Mouse (Mus musculus) liver, adult 2 months (tissue): Measurements from ENCODE around the gene Smndc1. TPM values are rescaled to one million over a fixed set of nuclear protein-coding genes. Genes with fewer than 3 reads are reported as not detected.

Experiments
- DNase-seq: peaks from one replicate; pipeline ENCODE4 v3.0.0-alpha.2; 2011; ENCODE audit warnings: low read depth, low spot score; ENCODE audit errors: extremely low read depth
- H3K27ac ChIP-seq: fragments of 200-500 bp; replicated peaks from 2 replicates; pipeline ENCODE4 v1.5.1; 2012; ENCODE audit warnings: low read depth, mild to moderate bottlenecking, control low read depth, inconsistent platforms, low read length; ENCODE audit not compliant: insufficient read depth
- H3K27me3 ChIP-seq: fragments of 200-500 bp; 2 replicates; pipeline ENCODE4 v1.6.1; 2012; ENCODE audit warnings: mild to moderate bottlenecking, moderate library complexity, low read length, inconsistent platforms; ENCODE audit not compliant: control insufficient read depth, insufficient read depth
- H3K36me3 ChIP-seq: fragments of 200-500 bp; 2 replicates; pipeline ENCODE4 v1.6.1; 2012; ENCODE audit warnings: low read length, inconsistent platforms; ENCODE audit not compliant: control insufficient read depth, insufficient read depth
- H3K4me1 ChIP-seq: fragments of 200-500 bp; 2 replicates; pipeline ENCODE4 v1.6.1; 2011; ENCODE audit warnings: low read length; ENCODE audit not compliant: control insufficient read depth, insufficient read depth
- H3K4me3 ChIP-seq: fragments of 200-500 bp; 2 replicates; pipeline ENCODE4 v1.5.1; 2011; ENCODE audit warnings: low read depth, mild to moderate bottlenecking, control low read depth, low read length, moderate library complexity; ENCODE audit not compliant: insufficient read depth
- H3K79me2 ChIP-seq: fragments of 200-500 bp; 2 replicates; pipeline ENCODE4 v1.6.1; 2012; ENCODE audit warnings: inconsistent platforms, mild to moderate bottlenecking, low read length, moderate library complexity; ENCODE audit not compliant: control insufficient read depth, insufficient read depth
- H3K9ac ChIP-seq: fragments of 200-500 bp; 2 replicates; pipeline ENCODE4 v1.6.1; 2012; ENCODE audit warnings: low read depth, mild to moderate bottlenecking, control low read depth, inconsistent platforms, low read length
- CTCF ChIP-seq: fragments of 200-500 bp; IDR thresholded peaks from 2 replicates; pipeline ENCODE4 v1.5.1; 2011; ENCODE audit warnings: low read depth, low read length, control low read depth
- POLR2A ChIP-seq: fragments of 200-500 bp; IDR thresholded peaks from 2 replicates; pipeline ENCODE4 v1.6.1; 2011; ENCODE audit warnings: low read length, control low read depth; ENCODE audit not compliant: insufficient read depth; ENCODE audit errors: extremely low read depth
- WGBS: fragments of 180-500 bp; shearing (Covaris S2); methylation state at CpG from one replicate; pipeline ENCODE4 v1.1.7; 2018; 5-methylcytosine and 5-hydroxymethylcytosine counted together
- polyA plus RNA-seq: library from polyadenylated mRNA; depleted of rRNA; stranded (reverse); fragments of >200 nt; gene quantifications from 2 replicates; pipeline ENCODE4 v1.2.3, GENCODE M21; 2012
- total RNA-seq: library from RNA; depleted of rRNA; stranded (reverse); fragments of >200 nt; gene quantifications from 2 replicates; pipeline ENCODE4 v1.2.3, GENCODE M21; 2014

Smndc1 gene
- total and polyA plus RNA-seq, 2 experiments: 1.6 to 8.1 TPM

GRCm38 (mm10) chr19:53415198-53415597 is 24.8 kb upstream of the Smndc1 start:
- 88% methylated on average over 17 of the region's 17 CpGs for WGBS
- no peak overlapping the region for H3K9ac ChIP-seq
- H3K4me1 ChIP-seq: no peaks in the 10 kb centered on the region
- TF ChIP-seq CTCF: no peak
- no peaks in the 10 kb centered on the region for H3K27me3 ChIP-seq
- no peaks in the 10 kb centered on the region for H3K79me2 ChIP-seq
- H3K4me3 ChIP-seq: no peak overlapping the region
- no peak overlapping the region for H3K27ac ChIP-seq
- DNase-seq: no peak
- no peaks in the 10 kb centered on the region for H3K36me3 ChIP-seq

GRCm38 (mm10) chr19:53414650-53415049 is 24.3 kb upstream of the Smndc1 start:
- Histone ChIP-seq H3K4me3 (no peak overlapping the region), H3K79me2 (no peaks in the 10 kb centered on the region), H3K9ac (no peak overlapping the region), H3K27me3 (no peaks in the 10 kb centered on the region), H3K36me3 (no peaks in the 10 kb centered on the region), H3K27ac (no peak overlapping the region), H3K4me1 (no peaks in the 10 kb centered on the region)
- TF ChIP-seq POLR2A: no peak
- TF ChIP-seq CTCF: no peak
- WGBS: 86% methylated on average over 11 of the region's 11 CpGs
- DNase-seq: no peak

GRCm38 (mm10) chr19:53413617-53414380 is 23.4 kb upstream of the Smndc1 start:
- Histone ChIP-seq H3K36me3 (no peaks in the 10 kb centered on the region), H3K4me3 (no peak overlapping the region), H3K27ac (no peak overlapping the region), H3K27me3 (no peaks in the 10 kb centered on the region), H3K4me1 (no peaks in the 10 kb centered on the region), H3K9ac (no peak overlapping the region), H3K79me2 (no peaks in the 10 kb centered on the region)
- 54% methylated on average over 15 of the region's 15 CpGs for WGBS
- TF ChIP-seq POLR2A (no peak), CTCF (no peak)
- no peak for DNase-seq

DNA sequence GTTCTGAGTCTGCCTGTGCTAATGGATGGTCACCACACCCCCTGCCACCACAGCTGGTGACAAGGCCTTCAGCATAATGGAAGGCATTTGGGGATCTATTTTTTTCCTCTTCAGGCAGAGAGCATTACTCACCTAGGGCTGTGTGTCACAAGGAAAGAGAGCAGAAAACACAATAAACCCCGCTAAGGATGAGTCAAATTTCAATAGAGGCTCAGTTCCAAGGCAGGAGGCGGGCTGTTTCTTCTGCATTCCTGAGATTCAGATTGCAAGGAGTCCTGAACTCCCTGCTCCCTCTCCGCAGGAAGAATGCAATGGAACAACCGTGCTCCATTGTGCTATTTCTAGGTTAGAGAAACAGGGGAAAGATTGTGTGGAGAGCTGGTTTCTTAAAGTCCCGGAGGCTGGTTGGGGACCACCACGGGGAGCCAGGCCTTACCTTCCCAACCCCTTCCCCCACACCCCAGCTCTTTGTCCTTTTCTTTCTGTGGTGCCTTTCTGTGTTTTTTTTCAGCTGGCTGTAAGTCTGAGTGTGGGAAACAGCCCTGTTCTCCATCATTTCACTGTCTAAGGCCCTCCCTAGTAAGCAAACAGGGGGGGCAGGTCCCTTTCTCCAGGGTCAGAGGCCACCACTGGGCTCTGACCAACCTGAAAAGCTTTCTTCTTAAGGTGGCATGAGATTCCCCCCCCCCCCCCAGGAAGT is 21.9 kb upstream of the Smndc1 start:
- Histone ChIP-seq H3K36me3 (no peaks in the 10 kb centered on the region), H3K4me3 (no peak overlapping the region), H3K27ac (no peak overlapping the region), H3K9ac (no peak overlapping the region), H3K4me1 (no peaks in the 10 kb centered on the region), H3K27me3 (no peaks in the 10 kb centered on the region), H3K79me2 (no peaks in the 10 kb centered on the region)
- 84% methylated on average over 6 of the region's 6 CpGs for WGBS
- TF ChIP-seq POLR2A (no peak), CTCF (no peak)
- no peak for DNase-seq

GRCm38 (mm10) chr19:53409663-53410307 is 19.4 kb upstream of the Smndc1 start:
- H3K9ac ChIP-seq: no peak overlapping the region
- H3K4me3 ChIP-seq: no peak overlapping the region
- no peaks in the 10 kb centered on the region for H3K79me2 ChIP-seq
- H3K27me3 ChIP-seq: no peaks in the 10 kb centered on the region
- no peaks in the 10 kb centered on the region for H3K36me3 ChIP-seq
- no peak overlapping the region for H3K27ac ChIP-seq
- no peaks in the 10 kb centered on the region for H3K4me1 ChIP-seq
- WGBS: 71% methylated on average over 17 of the region's 17 CpGs
- no peak for TF ChIP-seq CTCF
- no peak for TF ChIP-seq POLR2A
- no peak for DNase-seq

DNA sequence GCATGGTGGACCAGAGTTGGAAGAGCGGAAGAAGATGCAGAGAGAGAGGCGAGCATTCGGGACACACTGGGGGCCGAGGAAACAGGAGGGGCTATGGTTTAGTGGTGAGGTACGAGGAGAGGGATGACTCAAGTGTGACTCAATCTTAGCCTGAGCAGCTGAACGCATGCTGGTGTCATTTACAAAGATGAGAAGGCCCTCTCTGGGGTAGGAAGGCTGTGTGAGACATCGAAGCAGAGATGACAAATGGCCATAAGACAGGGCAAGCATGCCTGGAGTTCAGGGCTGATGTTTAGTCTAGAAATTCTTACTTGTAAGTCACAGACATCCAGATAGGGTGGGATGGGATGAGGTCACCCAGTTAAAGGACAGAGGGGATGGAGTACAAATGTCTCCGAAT is 18.0 kb upstream of the Smndc1 start:
- no peaks in the 10 kb centered on the region for H3K79me2 ChIP-seq
- DNase-seq: no peak
- no peaks in the 10 kb centered on the region for H3K36me3 ChIP-seq
- no peak overlapping the region for H3K9ac ChIP-seq
- no peaks in the 10 kb centered on the region for H3K27me3 ChIP-seq
- TF ChIP-seq POLR2A (no peak), CTCF (no peak)
- 92% methylated on average over 8 of the region's 8 CpGs for WGBS
- no peak overlapping the region for H3K4me3 ChIP-seq
- H3K27ac ChIP-seq: no peak overlapping the region
- peaks cover 2% of the 10 kb centered on the region; the same call in 1 of the 2 replicates for H3K4me1 ChIP-seq
